Mouse (Mus musculus) large intestine, adult 2 months (tissue): ENCODE data around the gene Gm20388. TPM values are rescaled to one million over a fixed set of nuclear protein-coding genes. Genes with fewer than 3 reads are reported as not detected.
"Not testable (repeated sequence)": the region's sequence is repeated elsewhere in the genome, so short reads cannot be mapped to it uniquely, and the experiment has no call there.

ENCODE experiments used
- DNase-seq: peaks from one replicate; pipeline ENCODE4 v3.0.0-alpha.2; 2012; ENCODE audit warnings: low read depth, low spot score
- WGBS: fragments of 180-500 bp; shearing (Covaris S2); methylation state at CpG from one replicate; pipeline ENCODE4 v1.1.7; 2018; 5-methylcytosine and 5-hydroxymethylcytosine counted together
- polyA plus RNA-seq: library from polyadenylated mRNA; depleted of rRNA; stranded (reverse); fragments of >200 nt; gene quantifications from 2 replicates; pipeline ENCODE4 v1.2.3, GENCODE M21; 2012

The Gm20388 gene
- polyA plus RNA-seq, 1 experiment = 31.5 TPM

DNA sequence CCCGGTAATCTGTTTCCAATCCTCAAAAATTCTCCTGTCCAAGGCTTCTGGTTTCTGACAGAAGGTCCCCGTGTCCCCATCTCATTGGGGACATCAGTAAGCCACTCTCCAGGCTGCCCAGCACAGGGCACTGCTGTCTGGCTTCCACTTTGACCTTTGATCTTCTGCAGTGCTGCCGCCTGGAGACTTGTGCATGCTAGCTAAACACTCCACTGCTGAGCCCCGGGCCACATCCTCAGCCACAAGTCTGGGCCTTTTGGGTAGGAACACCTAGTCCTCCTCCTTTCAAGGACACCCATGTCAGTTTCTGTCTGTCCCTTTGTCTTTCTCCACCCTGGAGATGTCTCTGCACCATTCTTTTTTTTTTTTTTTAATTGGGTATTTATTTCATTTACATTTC lies 782.3 kb downstream of the Gm20388 start:
- 51% methylated on average over 4 of the region's 4 CpGs for WGBS
- DNase-seq = no peak

DNA sequence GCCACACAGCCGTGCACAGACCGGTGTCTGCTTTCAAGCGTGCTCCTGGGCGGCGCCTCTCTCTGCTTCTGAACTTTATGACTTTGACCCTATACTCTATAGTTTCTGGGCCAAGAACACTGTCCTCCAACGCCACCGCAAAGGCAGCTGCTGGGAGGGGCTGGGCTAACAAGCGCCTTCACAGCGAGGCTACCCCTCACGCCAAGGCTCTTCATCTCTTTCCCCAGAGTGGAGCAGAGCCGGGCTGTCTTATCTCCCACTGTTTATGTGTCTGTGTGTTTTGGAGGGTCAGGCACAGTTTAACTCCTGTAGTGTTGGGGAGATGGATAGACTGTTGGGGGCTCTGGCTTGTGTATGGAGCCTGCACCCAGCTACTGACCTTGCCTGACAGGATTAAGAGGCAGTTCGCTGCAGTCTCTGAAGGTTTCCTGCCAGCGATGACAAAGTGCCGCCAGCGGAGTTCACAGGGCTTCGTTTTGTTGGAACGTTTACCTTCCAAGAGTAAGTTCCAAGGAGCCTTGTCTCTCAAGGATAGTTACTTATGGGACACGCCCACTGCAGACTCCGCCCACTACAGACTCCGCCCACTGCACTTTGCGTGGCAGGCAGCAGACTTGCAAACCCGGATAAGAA lies 783.3 kb downstream of the Gm20388 start:
- DNase-seq = peak; percentile 70
- WGBS = 10% methylated on average over 22 of the region's 22 CpGs

DNA sequence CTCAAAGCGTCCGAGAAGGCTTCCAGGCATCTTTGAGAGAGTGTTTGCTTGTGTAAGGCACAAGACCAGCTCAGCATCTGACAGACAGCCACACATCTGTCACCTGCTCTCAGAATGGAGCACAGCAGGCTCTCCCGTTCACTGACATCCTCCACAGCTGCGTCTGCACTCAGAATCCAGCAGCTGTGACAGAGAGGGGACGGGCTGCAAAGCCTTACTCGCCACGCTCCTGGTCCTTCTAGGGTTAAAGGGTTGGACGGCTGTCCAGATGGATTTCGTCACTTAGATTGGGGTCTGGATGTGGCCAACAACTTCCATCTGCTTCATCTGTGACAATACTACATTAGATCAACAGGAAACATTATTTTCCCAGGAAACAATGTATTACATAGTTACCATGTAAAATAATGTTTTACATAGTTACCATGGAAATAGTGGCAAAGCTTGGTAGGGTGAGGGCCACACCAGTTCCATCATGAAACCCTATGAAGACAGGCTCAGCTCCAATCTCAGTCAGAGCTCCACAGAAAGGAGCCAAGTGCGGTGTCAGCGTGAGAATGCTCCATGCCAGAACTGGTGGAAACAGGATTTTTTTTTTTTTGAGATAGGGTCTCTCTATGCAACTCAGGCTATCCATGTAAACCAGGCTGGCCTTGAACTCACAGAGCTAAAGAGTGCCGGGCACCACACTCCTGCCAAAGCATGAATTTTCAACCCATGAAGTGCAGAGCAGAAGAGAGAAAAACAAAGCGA lies 785.9 kb downstream of the Gm20388 start:
- DNase-seq = no peak
- WGBS = 57% methylated on average over 13 of the region's 13 CpGs

DNA sequence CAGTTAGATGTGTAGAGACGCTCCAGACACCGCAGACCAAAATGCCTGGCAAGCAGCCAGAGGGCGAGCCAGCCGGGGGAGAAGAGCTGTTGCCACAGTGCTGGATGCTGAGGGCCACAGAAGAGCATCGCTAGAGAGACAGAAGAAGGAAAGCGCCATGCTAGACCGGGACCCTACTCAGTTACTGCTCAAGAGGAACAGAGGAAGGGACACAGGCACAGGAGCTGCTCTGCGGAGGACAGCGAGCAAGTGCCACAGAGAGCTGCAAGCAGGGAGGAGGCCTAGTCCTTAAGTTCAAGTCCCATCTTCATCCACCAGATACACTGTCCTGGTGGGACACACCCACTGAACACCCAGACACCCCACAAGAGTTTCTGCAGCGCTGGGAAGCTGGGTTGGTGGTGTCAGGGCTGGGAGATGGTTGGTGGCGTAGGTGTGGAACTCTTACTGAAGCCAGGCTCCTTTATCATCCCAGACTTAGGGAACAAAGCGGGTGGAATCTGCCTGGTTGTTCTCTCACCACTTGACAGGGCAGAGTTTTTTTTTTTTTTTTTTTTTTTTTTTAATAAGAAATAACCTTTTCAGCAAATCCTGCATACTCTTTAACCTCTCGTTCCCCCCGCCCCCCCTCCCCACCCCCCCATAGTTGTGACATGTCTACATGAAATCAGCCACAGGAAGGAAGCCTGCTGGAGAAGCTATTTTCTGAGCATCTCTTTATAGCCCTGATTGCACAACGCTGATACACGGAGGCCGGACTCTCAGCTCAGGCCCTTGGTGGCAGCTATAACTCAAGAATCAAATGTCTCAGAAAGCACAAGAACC lies 786.7 kb downstream of the Gm20388 start:
- 53% methylated on average over 17 of the region's 17 CpGs for WGBS
- no peak for DNase-seq

DNA sequence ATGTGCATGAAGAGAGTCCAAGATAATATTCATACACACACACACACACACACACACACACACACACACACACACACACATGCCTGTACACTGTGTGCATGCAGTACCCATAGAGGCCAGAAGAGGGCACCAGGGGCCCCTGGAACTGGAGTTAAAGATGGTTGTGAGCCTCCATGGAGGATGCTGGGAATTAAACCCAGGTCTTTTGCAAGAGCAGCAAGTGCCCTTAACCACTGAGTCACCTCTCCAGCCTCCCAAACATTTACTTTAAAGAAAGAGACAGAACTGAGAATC lies 787.3 kb downstream of the Gm20388 start:
- no peak for DNase-seq

DNA sequence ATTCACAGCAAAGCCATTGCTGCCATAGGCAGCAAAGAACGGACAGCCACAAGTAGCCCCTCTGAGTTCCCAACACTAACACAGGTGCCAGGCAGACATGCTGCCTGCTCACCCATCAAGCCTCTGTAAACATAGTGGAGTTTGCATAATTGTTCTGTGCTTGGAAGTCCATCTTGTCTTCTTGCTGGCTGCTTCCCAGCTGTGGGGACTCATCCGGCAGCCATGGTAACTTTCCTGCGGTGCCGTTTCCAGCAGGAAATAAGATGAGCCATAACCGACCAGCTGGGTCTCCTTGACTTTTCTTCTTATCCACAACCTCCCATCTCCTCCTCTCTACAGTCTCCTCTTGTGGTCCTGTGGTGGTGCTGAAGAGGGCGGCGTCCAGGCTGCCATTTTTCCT lies 787.8 kb downstream of the Gm20388 start:
- DNase-seq = no peak
- WGBS = 77% methylated on average over 7 of the region's 7 CpGs

DNA sequence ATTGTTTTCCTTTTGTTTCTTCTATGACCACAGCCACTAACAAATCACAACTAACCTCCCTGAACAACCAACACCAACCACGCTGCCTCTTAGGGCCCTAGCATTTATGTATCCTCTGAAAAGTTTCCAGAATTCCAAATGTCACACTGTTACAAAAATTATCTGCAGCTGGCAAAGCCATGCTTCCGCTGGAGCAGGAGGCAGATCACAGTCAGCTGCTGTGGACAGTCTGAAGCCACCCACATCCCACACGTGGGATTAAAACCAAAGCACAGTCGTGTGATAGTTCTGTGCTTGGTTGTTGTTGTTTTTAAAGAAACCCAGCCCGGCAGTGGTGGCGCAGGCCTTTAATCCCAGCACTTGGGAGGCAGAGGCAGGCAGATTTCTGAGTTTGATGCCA lies 788.4 kb downstream of the Gm20388 start:
- WGBS = 67% methylated on average over 6 of the region's 6 CpGs
- no peak for DNase-seq

DNA sequence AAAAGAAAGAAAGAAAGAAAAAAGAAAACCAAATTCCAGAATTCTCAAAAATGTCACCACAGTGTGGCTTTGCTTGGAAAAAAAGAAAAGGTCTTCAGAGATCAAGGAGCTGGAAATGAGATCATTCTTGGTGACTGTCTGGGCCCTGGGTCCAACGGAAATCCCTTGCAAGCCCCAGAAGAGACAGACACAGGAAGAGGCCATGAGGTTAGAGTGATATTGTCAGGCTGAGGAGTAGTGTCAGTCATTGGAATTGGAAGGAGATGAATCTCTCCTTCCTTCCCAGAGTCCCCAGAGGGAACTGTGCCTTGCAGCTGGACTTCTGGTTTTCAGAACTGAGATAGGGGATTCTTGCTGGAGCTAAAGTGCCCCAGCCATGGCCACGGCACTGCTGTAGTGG lies 788.9 kb downstream of the Gm20388 start:
- WGBS = 76% methylated on average over 2 of the region's 2 CpGs
- no peak for DNase-seq

DNA sequence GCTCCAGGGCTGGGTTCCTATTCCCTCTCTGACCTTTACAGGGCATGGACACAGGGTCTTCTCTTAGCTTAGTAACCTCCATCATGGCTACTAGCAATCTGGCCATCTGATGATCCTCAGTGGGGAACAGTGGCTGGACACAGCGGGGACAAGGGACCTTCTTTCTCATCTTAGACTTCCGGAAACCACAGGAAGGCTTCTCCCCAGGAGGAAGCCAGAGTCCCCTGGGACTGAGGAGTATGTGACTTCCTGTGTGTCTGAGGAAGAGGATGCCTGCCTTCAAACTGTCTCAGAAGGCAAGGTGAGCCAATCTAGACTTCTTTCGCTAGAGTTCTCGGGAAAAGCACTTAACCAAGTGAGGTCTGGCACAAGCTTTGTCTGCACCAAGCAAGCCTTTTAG lies 789.4 kb downstream of the Gm20388 start:
- no peak for DNase-seq
- WGBS = 88% methylated on average over 4 of the region's 4 CpGs

DNA sequence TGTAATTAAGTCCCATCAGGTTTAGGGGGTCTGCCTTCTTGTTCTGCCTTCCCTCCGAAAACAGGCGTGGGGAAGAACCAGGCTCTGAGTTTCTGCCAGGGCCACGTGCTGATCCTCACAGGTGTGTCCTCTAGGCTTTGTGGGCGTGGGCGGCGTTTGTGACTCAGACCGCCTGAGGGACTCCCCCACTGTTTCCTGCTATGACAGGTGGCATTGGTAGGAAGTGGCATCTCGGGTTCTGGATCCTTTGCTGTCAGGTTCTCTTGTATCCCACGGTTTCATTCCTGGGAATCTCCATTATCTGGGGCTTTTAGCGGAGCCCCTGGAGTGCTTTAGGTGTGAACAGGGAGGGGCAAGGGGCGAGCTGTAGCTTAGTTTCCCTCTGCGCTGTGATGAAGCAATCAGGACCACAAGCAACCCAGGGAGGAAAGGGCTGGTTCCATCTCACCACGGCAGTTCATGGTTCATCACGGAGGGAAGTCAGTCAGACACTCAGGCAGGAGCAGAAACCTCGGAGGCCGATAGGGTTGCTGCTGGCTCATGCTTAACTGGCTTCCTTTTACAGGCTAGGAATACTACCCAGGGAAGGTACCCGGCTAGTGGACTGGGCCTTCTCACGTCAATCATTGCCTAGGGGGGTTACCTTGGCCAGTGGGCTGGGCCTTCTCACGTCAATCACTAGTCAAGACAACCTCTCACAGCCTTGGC lies 791.3 kb downstream of the Gm20388 start:
- WGBS = 30% methylated on average over 19 of the region's 19 CpGs
- peak; percentile 72 for DNase-seq

DNA sequence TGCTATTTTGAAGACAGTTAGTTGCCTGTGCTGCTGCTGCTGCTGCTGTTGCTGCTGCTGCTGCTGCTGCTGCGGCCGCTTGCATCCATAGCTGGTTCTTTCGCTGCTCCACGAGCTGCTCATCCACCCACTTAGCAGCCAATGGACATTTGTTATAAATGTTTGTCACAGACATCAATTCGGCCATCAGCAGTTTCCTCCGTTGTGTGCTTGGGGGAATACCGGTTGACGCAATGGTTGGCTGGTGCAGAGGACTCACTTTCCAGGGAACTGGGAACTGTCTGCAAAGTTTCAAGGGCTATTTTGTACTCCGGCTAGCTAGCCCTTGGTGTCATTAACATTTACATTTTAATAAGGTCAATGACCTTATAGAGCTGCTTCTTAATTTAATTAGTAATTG lies 793.6 kb downstream of the Gm20388 start:
- 64% methylated on average over 9 of the region's 9 CpGs for WGBS
- no peak for DNase-seq

DNA sequence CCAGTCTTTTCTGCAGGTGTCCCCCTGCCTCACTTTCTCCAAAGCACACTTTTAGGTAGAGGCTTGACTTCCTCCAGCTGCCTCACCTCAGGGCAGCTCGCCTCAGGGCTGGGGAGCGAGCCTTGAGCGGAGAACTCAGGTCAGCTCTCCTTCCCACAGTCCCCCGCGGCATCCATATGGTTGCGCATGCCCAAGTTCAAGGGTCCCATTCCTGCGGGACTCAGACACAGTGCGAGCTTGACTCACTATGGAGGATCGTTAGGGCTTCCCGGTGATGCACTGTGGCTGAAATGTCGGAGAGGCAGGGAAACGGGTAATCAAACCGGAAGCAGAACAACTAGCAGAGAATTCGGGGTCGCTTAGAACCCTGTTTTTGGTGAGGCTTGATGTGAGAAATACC lies 794.5 kb downstream of the Gm20388 start:
- DNase-seq = no peak
- WGBS = 93% methylated on average over 15 of the region's 15 CpGs

DNA sequence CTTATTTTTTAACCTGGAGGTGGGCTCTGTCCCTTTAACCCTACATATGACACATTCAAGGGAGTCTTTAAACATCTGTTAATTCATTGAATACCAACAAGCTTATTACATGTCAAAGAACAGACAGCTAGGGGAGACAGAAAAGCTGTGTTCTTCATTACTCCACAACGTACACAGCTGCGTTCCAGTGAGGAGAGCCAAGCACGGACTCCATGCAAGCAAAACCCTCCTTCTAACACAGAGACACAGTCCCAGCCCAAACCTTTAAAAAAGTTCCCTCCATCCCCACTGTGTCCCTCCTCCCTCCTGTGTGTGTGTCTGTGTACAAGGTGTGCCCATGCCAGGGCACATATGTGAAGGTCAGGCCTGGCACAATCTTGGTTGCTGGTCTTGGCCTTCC lies 795.6 kb downstream of the Gm20388 start:
- DNase-seq = no peak
- WGBS = 88% methylated on average over 3 of the region's 3 CpGs

DNA sequence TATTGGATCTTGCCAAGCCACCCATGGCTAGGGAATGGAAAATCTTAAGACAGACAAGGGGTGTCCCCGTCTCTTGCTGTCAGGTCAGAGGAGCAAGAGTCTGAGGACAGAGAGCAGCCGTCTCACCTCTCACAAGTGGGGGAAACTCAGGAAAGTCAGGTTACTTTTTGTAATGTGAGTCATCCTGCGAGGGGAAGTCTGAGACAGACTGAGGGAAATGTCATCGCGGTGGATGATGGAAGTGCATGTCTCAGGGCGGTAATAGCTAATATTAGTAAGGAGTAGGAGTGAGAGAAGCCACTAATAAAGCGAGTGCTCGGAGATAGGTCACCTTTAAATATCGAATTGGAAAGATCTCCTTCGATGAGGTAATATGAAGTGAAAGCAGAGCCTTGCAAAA lies 798.5 kb downstream of the Gm20388 start:
- WGBS = 84% methylated on average over 10 of the region's 10 CpGs
- DNase-seq = no peak

DNA sequence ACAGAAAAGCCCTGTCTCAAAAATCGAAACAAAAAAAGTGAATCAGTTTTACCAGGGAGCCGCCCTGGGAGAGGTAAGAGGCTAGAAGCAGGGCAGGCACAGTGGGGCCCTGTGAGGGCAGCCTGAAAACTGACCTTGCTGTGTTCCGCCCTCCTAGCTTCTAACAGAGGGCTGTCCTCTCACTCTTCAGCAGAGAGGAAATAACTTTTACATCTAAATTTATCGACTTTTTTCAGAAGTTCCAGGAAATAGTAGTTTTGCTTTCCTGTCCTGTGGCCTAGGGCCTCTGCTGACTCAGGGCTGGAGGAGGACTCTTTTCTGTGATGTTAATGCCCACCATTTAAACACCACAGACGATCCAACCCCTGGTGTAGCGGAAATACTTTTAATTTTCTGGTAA lies 804.6 kb downstream of the Gm20388 start:
- WGBS = 65% methylated on average over 6 of the region's 6 CpGs

DNA sequence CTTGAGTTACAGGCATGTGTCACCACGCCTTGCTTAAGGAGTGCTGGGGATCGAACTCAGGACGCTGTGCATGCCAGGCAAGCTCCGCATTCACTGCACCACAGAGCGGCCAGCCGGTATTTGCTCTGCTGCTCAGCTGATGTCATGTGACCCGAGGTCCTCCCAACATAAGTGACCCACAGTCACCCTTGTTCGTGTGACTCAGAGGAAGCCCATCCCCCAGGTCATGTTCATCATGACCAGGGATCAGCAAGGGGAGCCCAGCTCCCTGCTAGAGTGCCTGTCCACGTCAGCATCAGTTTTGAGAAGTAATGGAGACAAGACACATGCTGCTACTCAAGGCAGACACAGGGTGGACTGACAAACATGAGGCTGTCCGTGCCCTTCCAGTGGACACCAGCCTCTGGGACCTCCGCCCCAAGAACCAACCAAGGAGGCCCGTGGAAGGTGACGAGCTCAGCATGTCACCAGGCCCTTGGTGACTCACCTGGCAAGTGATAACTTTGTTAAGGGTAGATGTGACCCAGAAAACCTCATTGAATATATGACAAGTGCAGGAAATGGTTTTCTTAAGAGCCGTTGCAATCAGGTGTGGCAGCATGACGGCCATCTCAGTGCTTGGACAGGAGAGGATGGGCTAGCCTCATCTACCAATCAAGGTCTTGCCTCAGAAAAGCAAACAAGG lies 805.5 kb downstream of the Gm20388 start:
- no peak for DNase-seq
- 76% methylated on average over 15 of the region's 15 CpGs for WGBS

More for the DNA sequence above, 804.6 kb downstream of the Gm20388 start:
- DNase-seq = no peak

DNA sequence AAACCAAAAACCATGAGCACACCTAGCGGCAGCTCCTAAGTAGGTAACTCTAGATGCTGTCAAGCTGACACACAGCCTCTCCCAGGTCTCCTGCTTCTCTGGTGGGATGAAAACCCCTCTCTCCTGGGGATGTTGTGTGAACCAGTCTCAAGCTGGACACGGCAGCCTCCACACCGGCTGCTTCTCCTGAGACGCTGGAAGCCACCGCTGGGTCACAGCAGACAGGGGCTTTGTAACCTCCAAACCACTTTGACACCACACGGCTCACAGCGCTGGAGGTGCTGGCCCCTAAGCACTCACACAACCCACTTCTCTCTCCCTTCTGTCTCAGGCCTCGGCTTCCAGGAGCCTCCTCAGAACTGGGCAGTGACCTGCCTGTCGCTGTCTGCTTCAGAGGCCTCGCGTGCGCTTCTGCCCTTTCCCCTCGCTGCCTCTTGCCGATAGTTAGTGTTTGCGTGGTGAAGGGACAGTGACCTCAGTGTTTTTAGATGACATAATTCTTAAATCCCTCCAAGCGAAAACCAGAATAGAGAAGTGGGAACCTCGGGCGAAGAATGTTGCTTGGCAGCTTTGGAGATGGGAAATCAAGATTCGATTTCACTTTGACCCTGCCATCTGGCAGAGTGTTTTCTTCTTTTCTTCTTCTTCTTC lies 809.1 kb downstream of the Gm20388 start:
- no peak for DNase-seq
- WGBS = 80% methylated on average over 19 of the region's 19 CpGs

DNA sequence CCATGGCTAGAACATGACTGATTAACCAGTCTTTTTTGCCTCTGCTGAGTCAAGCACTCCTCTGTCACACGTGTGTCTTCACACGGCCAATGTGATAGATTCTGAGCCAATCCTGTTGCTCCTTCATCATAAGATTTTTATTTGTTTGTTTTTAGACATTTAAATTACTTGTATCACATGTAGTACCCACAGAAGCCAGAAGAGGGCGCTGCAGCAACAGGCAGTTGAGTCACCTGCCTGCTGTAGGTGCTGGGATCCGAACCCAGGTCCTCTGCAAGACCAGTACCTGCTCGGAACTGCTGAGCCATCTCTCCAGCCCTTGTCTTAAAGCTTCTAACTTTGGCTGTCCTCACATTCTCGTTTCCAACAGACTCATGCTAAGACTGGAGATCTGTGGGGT lies 812.4 kb downstream of the Gm20388 start:
- WGBS = 70% methylated on average over 6 of the region's 6 CpGs

DNA sequence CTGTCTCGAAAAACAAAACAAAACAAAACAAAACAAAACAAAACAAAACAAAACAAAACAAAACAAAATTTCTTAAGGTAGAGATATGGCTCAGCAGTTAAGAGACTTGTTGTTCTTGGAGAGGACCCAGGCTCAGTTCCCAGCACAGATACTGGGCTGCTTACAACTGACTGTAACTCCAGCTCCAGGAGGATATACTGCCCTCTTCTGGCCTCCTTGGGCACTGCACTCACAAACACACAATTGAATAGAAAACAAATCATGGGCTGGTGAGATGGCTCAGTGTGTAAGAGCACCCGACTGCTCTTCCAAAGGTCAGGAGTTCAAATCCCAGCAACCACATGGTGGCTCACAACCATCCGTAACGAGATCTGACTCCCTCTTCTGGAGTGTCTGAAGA lies 813.5 kb downstream of the Gm20388 start:
- not testable (repeated sequence) for DNase-seq
- WGBS = 93% methylated on average over 4 of the region's 4 CpGs

More for the DNA sequence above, 812.4 kb downstream of the Gm20388 start:
- DNase-seq = no peak
